Mouse (Mus musculus) layer of hippocampus, postnatal 14 days (tissue): Measurements from ENCODE around the gene Myo16. TPM values are rescaled to one million over a fixed set of nuclear protein-coding genes. Genes with fewer than 3 reads are reported as not detected.

Experiments
- DNase-seq, 2 experiments: peaks; one replicate each; pipeline ENCODE4 v3.0.0; 2021 to 2022; ENCODE audit warnings: low spot score in 2 of 2, mixed read lengths in 1 of 2
- total RNA-seq, 2 experiments: library from RNA; stranded (reverse); gene quantifications; 2 replicates each; pipeline ENCODE4 v1.2.3; 2021

The Myo16 gene
- total RNA-seq, 2 experiments from 2014 or later, result 50.5 to 51.3 TPM

DNA sequence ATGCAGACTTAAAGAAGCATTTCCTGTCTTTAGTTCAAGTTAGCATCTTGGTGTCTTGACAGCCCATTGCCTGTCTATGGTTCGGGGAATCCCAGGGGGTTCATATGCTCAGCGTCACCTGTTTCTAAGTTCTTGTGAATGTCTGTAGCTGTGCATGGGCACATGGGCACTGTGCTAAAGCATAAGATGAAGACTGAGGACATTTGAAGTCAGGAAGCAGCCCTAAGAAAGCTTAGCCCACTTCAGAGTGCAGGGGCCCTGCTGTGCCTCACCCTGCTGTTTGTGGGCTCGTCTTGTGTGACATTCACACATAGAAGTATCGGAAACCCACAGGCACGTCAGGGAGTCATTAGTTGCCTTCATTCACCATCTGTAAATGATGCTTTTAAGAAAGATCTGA, 308.6 kb downstream of the Myo16 start:
- DNase-seq, result no peak

DNA sequence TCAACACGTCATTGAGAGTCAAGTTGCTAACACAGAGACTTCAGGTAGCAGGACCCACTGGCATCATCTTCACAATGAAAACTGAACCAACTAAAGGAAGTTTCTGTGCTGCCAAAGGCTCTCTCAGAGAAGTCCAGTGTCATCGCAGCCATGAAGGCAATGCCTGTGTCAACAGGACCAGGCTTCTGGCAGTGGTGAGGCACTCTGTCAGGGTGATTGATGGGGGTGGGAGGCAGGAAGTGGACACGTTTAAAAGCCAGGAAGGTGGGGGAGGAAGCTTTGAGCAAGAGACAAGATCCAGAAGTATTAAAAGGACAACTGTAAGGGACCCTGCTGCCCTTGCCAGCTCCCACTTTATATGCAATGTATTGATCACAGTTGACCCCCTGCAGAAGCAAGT, 314.8 kb downstream of the Myo16 start:
- no peak for DNase-seq

- no peak for DNase-seq
Observed at GRCm38 (mm10) chr8:10469658-10470057, 315.9 kb downstream of the Myo16 start.

- DNase-seq, result no peak
Observed at GRCm38 (mm10) chr8:10470280-10470679, 316.6 kb downstream of the Myo16 start.

GRCm38 (mm10) chr8:10472371-10472770, 318.7 kb downstream of the Myo16 start:
- DNase-seq, result no peak

GRCm38 (mm10) chr8:10474446-10474845, 320.7 kb downstream of the Myo16 start:
- DNase-seq, result no peak

GRCm38 (mm10) chr8:10479059-10479458, 325.3 kb downstream of the Myo16 start:
- no peak for DNase-seq

DNA sequence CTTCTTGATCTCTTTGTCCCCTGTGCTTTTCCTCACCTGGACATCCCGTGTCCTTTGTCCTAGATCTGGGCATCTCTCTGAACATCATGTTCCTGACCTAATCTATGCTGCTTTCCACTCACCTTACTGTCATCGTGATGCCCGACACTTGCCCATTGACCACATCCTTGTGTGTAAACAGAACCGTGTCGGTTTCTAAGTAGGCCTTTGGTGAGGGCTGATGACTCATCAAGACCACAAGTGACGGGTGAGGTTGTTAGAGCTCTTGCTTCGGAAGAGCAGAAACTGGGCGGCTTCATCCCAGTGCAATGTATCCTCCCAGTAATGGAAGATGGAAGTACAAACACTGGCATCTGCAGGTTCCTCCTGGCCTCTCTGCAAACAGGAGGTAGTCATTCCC, 327.1 kb downstream of the Myo16 start:
- no peak for DNase-seq

DNA sequence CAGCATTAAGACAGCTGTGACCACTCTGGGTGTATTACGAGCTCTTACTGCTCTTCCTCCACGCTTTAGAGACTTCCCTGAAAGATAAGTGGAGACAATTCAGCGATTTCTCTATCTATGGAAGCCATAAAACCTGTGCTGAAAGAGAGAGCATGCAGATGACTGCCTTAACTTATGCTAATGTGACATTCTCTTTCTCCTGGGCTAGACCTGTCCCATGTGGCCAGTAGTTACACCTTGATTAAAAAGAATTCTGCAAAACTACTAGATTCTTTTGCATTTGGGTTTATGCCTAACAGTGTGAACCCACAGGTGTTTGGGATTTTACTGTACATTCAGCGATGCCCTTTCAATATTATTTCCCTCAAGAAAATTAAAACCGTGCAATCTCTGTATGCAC, 328.4 kb downstream of the Myo16 start:
- DNase-seq, result no peak

DNA sequence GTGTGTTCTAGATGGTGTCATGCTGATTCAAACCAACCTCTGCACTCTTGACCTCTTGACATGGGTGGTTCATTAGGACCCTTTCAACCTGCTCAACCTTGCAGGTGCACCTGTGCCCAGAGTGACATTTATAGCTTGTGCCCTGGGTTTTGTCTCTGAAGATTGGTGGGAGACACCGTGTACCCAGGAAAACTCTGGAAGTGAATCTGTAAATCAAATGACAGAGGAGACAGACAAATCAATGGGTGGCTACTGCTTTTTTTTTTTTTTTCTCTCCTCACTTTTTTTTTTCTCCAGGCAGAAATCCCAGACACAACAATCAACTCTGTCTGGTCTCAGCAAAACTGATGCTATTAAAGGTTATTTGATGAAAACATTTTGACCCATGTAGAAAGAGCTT, 329.2 kb downstream of the Myo16 start:
- no peak for DNase-seq

GRCm38 (mm10) chr8:10483841-10484240, 330.1 kb downstream of the Myo16 start:
- DNase-seq, result no peak

GRCm38 (mm10) chr8:10489738-10490419, 336.2 kb downstream of the Myo16 start:
- DNase-seq, result no peak

- DNase-seq, result peak; percentile 37 to 65
Observed at GRCm38 (mm10) chr8:10490420-10490784, 336.7 kb downstream of the Myo16 start.

DNA sequence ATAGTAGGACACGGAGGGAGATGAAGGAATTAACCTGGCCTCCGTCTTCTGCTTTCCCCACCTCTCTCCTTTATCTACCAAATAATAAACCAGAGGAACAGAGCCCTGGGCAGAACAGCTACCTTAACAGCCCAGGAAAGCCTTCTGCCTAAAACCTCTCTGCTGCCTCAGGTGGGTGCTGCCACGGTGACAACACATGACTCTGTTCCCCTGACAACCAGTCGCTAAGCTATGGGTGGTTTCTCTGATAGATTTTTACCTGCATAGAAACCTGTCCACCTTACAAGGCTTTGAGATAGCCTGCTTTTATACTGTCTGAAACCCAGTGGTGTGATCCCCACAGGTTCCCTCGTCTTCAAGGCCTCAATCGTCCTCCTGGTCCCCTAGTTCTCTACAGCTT, 337.2 kb downstream of the Myo16 start:
- DNase-seq, result no peak

GRCm38 (mm10) chr8:10499846-10500245, 346.1 kb downstream of the Myo16 start:
- no peak for DNase-seq

- no peak for DNase-seq
Observed at GRCm38 (mm10) chr8:10500465-10500864, 346.8 kb downstream of the Myo16 start.

- no peak for DNase-seq
Observed at GRCm38 (mm10) chr8:10501750-10502149, 348.0 kb downstream of the Myo16 start.

DNA sequence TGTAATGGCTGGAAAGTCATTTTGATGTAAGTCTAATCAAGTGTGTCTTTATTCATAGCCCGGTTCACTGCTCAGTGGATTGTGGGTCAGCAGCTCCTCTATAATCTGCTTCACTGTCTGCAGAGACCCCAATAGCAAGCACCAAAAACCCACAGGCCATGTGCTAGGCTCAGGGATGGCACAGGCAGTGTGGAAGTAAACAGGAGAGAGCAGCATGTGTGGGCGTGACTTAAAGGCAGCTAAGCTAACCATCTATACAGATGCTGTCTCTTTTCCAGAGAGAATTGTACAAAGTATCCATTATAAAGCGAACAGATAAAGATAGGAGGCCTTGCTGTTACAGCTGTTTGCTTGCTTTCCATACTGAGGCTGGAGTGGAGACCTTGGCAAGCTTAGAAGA, 358.4 kb downstream of the Myo16 start:
- DNase-seq, result no peak

- no peak for DNase-seq
Observed at GRCm38 (mm10) chr8:10517381-10517780, 363.7 kb downstream of the Myo16 start.

GRCm38 (mm10) chr8:10519276-10519675, 365.6 kb downstream of the Myo16 start:
- DNase-seq, result no peak

- DNase-seq, result peak in 1 of 2 experiments; percentile 47
Observed at GRCm38 (mm10) chr8:10521463-10521862, 367.8 kb downstream of the Myo16 start.

- DNase-seq, result no peak
Observed at GRCm38 (mm10) chr8:10525686-10526085, 372.0 kb downstream of the Myo16 start.

DNA sequence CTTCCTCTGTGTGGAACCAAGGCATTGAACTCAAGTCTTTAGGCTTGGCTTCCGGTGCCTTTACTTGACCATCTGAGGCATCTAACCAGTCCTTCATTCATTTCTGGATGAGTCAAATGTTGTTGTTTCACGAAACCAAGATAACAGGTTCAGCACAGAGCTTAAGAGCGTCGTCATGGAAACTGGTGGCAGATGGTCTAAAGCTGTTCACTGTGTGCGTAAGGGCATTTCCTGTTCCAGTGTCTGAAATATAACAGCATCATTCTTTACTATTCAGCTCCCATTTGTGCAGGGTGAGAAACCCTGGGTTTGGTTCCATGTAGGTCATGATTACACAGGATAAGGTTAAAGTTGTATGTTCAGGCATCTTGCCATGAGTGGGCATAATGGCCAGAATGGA, 372.9 kb downstream of the Myo16 start:
- peak in 1 of 2 experiments; percentile 77 for DNase-seq
